Mouse (Mus musculus): Measurements from ENCODE around the gene Klk14.

GRCm38 (mm10) chr7:43712917-43713316 lies 22.7 kb downstream of the Klk14 start:
- no peak for TF ChIP-seq POLR2A (IDR thresholded peaks at IDR 0.05; ENCODE audit: insufficient read depth, low read depth, low read length)
- no peak for TF ChIP-seq CTCF (IDR thresholded peaks at IDR 0.05; ENCODE audit: insufficient read depth, low read depth, low read length)
